Mouse (Mus musculus) thymus, adult 2 months (tissue): Measurements from ENCODE around the gene Polr1d.

Source experiments
- CTCF ChIP-seq: fragments of 200-500 bp; IDR thresholded peaks from 2 replicates; pipeline ENCODE4 v1.5.1; 2012; ENCODE audit warnings: mild to moderate bottlenecking, control low read depth, low read length, moderate library complexity, borderline replicate concordance; ENCODE audit not compliant: control insufficient read depth, poor library complexity, insufficient read depth; ENCODE audit errors: extremely low read depth
- POLR2A ChIP-seq: fragments of 200-500 bp; IDR thresholded peaks from 2 replicates; pipeline ENCODE4 v1.6.1; 2012; ENCODE audit warnings: mild to moderate bottlenecking, low read length, control low read depth, moderate library complexity; ENCODE audit not compliant: control insufficient read depth, poor library complexity, insufficient read depth; ENCODE audit errors: extremely low read depth

GRCm38 (mm10) chr5:147056712-147057290 is 20.0 kb upstream of the Polr1d start:
- TF ChIP-seq CTCF (no peak), POLR2A (no peak)
